Mouse (Mus musculus) ES-E14 (cell line): ENCODE results near the gene Megf11.
A peak's percentile ranks its signal among the peaks of the same experiment; 100 is the strongest.

Source experiments
- CHD2 ChIP-seq: IDR thresholded peaks from 2 replicates; pipeline ENCODE4 v1.6.1; 2014; ENCODE audit warnings: mild to moderate bottlenecking, low read depth, low read length, inconsistent platforms
- HCFC1 ChIP-seq: IDR thresholded peaks from 2 replicates; pipeline ENCODE4 v1.6.1; 2012; ENCODE audit warnings: low read length, inconsistent platforms, borderline replicate concordance; ENCODE audit not compliant: insufficient read depth
- MAFK ChIP-seq: IDR thresholded peaks from 2 replicates; pipeline ENCODE4 v1.6.1; 2014; ENCODE audit warnings: mild to moderate bottlenecking, low read depth, low read length, inconsistent platforms; ENCODE audit not compliant: insufficient read depth
- ZC3H11A ChIP-seq: IDR thresholded peaks from 2 replicates; pipeline ENCODE4 v1.6.1; 2012; ENCODE audit warnings: low read depth, mild to moderate bottlenecking, inconsistent platforms, low read length, borderline replicate concordance
- ZNF384 ChIP-seq: IDR thresholded peaks from 2 replicates; pipeline ENCODE4 v1.6.1; 2012; ENCODE audit warnings: low read depth, low read length, inconsistent platforms

DNA sequence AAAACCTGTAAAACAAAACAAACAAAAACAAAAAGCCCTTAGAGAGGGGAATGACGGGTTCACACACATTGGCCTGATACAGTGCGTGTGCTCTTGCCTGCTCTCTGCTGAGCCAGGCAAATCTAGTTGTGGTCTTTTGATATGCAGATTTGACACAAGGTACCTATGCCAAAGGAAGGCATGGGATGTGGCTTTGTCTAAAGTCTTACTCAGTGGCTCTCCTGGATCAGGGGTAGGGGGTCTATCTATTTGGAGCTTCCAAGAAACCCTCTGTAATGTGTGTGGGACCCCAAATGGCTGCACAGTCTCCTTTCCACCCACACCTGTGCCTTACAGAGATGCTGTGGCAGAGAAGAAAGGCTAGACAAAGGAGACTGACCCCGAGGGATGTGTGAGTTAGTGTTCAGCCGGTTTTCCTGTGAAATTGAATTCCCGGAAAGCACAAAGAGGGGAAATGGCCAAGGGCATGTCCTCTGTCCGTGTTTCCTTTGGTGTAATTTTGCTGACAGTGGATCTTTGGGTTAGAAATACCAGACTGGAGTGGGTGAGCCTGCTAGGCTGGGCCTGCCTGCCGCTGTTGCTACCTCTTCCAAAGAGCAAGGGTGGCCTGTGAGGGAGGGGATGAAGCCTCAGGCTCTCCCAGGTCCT is 161.0 kb downstream of the Megf11 start:
- TF ChIP-seq CHD2 (no peak), HCFC1 (no peak), ZNF384 (no peak), ZC3H11A (no peak), MAFK (peak; percentile 75)
